In the genomic region with DNA sequence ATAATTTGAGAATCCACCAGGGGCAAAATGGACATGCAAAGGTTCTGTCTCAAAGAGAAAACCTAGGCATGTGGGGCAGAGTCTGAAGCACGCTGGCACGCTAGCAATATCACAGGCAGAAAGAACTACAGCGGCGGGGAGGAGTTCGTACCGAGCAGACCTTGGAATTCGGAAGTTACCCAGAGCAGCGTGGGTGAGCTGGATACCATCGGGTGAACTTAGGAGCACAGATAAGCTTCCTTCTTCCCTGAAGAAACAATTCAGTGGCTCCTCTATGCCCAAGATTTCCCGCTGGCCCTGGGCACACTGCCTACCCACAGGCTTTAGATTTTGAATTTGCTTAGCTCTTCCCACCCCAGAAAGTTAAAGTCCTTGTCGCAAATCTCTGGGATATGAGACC, we compare ENCODE assay signal across 8 mouse cellular contexts.
A peak's percentile ranks its signal among the peaks of the same experiment; 100 is the strongest.
DNase-seq lines count a peak whose midpoint lies in the region; ATAC-seq and TF ChIP-seq lines count a peak whose summit lies in the region.
"Had no signal": no experiment of that assay in that cellular context is flagged by ENCODE, and none has a peak within 500 bp of the region (broad histone marks: within the 10 kb centered on the region; RNA-seq: fewer than 3 reads in every experiment).

No protein-coding gene starts in this region.

- H3K4me1 ChIP-seq in lung, embryonic 14.5 days (ENCODE audit: insufficient read depth) = no peaks in the 10 kb centered on the region
- no peaks in the 10 kb centered on the region for H3K4me1 ChIP-seq in intestine, embryonic 16.5 days (ENCODE audit: control insufficient read depth, insufficient read depth, low read length)
- H3K4me1 ChIP-seq in stomach, embryonic 15.5 days = no peaks in the 10 kb centered on the region
- H3K4me1 ChIP-seq: megakaryocyte, embryonic 14.5 days had no signal

- no peak overlapping the region for H3K27ac ChIP-seq in lung, embryonic 14.5 days (ENCODE audit: low read depth)
- H3K27ac ChIP-seq in intestine, embryonic 16.5 days (ENCODE audit: low read length) = no peak overlapping the region
- H3K27ac ChIP-seq in stomach, embryonic 15.5 days = no peak overlapping the region

- H3K4me3 ChIP-seq in lung, embryonic 14.5 days (ENCODE audit: low read depth, low read length) = peak overlapping the region; percentile 13; the same call in 1 of the 2 replicates
- no peak overlapping the region; the same call in 1 of the 2 replicates for H3K4me3 ChIP-seq in intestine, embryonic 16.5 days (ENCODE audit: low read length)
- H3K4me3 ChIP-seq in stomach, embryonic 15.5 days (replicated peaks) = peak overlapping the region; percentile 6; the same call in 1 of the 2 replicates
- H3K4me3 ChIP-seq: megakaryocyte, embryonic 14.5 days had no signal

- no peak for ATAC-seq in lung, embryonic 14.5 days (ENCODE audit: insufficient read depth)
- ATAC-seq in intestine, embryonic 16.5 days = no peak
- ATAC-seq in stomach, embryonic 15.5 days (ENCODE audit: insufficient read depth, low FRiP score, low read depth) = no peak

- H3K27me3 ChIP-seq in lung, embryonic 14.5 days (ENCODE audit: insufficient read depth, low read length) = no peaks in the 10 kb centered on the region
- H3K27me3 ChIP-seq in intestine, embryonic 16.5 days (replicated peaks; ENCODE audit: control insufficient read depth, insufficient read depth, low read length) = no peaks in the 10 kb centered on the region
- no peaks in the 10 kb centered on the region for H3K27me3 ChIP-seq in stomach, embryonic 15.5 days (replicated peaks)
- H3K27me3 ChIP-seq: megakaryocyte, embryonic 14.5 days had no signal

- H3K36me3 ChIP-seq in lung, embryonic 14.5 days (ENCODE audit: insufficient read depth) = no peaks in the 10 kb centered on the region
- H3K36me3 ChIP-seq in intestine, embryonic 16.5 days (ENCODE audit: control insufficient read depth, insufficient read depth, low read length) = no peaks in the 10 kb centered on the region
- H3K36me3 ChIP-seq in stomach, embryonic 15.5 days = no peaks in the 10 kb centered on the region

- no peak overlapping the region for H3K9ac ChIP-seq in lung, embryonic 14.5 days
- H3K9ac ChIP-seq in intestine, embryonic 16.5 days (ENCODE audit: low read depth, low read length) = peak overlapping the region; percentile 48; the same call in 1 of the 2 replicates
- H3K9ac ChIP-seq in stomach, embryonic 15.5 days = no peak overlapping the region

- 27% methylated on average over 11 of the region's 11 CpGs for WGBS in lung, embryonic 14.5 days
- WGBS in intestine, embryonic 16.5 days = 32% methylated on average over 11 of the region's 11 CpGs
- 40% methylated on average over 11 of the region's 11 CpGs for WGBS in stomach, embryonic 15.5 days

- peak overlapping the region; percentile 48 for H3K4me2 ChIP-seq in lung, embryonic 14.5 days
- peak overlapping the region; percentile 19 for H3K4me2 ChIP-seq in intestine, embryonic 16.5 days (ENCODE audit: low read depth, low read length)
- peak overlapping the region; percentile 40 for H3K4me2 ChIP-seq in stomach, embryonic 15.5 days

- peak; percentile 18 for DNase-seq in lung, embryonic 14.5 days
- no peak for DNase-seq in lung, postnatal 4 days
- peak; percentile 34 for DNase-seq in embryo, embryonic 11 days
- no peak for DNase-seq in frontal cortex, postnatal 36 days (ENCODE audit: low spot score in 2 of 2)
- no peak for DNase-seq in natural killer cell, adult 2 months (ENCODE audit: low spot score in 2 of 2)

- no peaks in the 10 kb centered on the region for H3K9me3 ChIP-seq in lung, embryonic 14.5 days (ENCODE audit: low read depth, low read length)
- H3K9me3 ChIP-seq in intestine, embryonic 16.5 days (ENCODE audit: control insufficient read depth, low read length) = no peaks in the 10 kb centered on the region
- no peaks in the 10 kb centered on the region for H3K9me3 ChIP-seq in stomach, embryonic 15.5 days
- H3K9me3 ChIP-seq: megakaryocyte, embryonic 14.5 days had no signal

- no peak for TF ChIP-seq CTCF in lung, embryonic 14.5 days (IDR thresholded peaks at IDR 0.05; ENCODE audit: low read depth)

Comparison
In these comparisons a context has a peak if more than half of its experiments do, and no peak if none do; other contexts are left out.
1. DNase-seq: peak in lung, embryonic 14.5 days (single experiment) and embryo, embryonic 11 days (single experiment); none in lung, postnatal 4 days (0 of 2), frontal cortex, postnatal 36 days (0 of 2) and natural killer cell, adult 2 months (0 of 2).
2. Peak in every context shown above with its lines, with median percentiles within 50 percentile points of each other: H3K4me2 ChIP-seq.